Mouse (Mus musculus): ENCODE data around the gene Eci2. TPM values are rescaled to one million over a fixed set of nuclear protein-coding genes. Genes with fewer than 3 reads are reported as not detected.
"Not testable (repeated sequence)": the region's sequence is repeated elsewhere in the genome, so short reads cannot be mapped to it uniquely, and the experiment has no call there.

Gene Eci2
- polyA plus RNA-seq, 1 experiment from 2014 or later = 135 TPM

GRCm38 (mm10) chr13:35030979-35031683 lies 4.2 kb upstream of the Eci2 start:
- Histone ChIP-seq H3K9me3 (replicated peaks) (no peaks in the 10 kb centered on the region), H3K36me3 (no peaks in the 10 kb centered on the region), H3K27ac (no peak overlapping the region), H3K4me2 (no peak overlapping the region), H3K4me3 (no peak overlapping the region), H3K27me3 (no peaks in the 10 kb centered on the region), H3K4me1 (replicated peaks) (peaks cover 2% of the 10 kb centered on the region; the same call in 1 of the 2 replicates), H3K9ac (no peak overlapping the region)
- 67% methylated on average over 7 of the region's 7 CpGs for WGBS
- ATAC-seq (replicated peaks; ENCODE audit: insufficient number of reproducible peaks, insufficient read depth, low FRiP score, low read depth) = no peak

- no peak overlapping the region for H3K27ac ChIP-seq
- H3K9ac ChIP-seq = no peak overlapping the region
- no peaks in the 10 kb centered on the region for H3K9me3 ChIP-seq (replicated peaks)
- H3K27me3 ChIP-seq = no peaks in the 10 kb centered on the region
- no peak overlapping the region for H3K4me2 ChIP-seq
- 79% methylated on average over 3 of the region's 3 CpGs for WGBS
- no peak for ATAC-seq (replicated peaks; ENCODE audit: insufficient number of reproducible peaks, insufficient read depth, low FRiP score, low read depth)
- no peaks in the 10 kb centered on the region for H3K36me3 ChIP-seq
- H3K4me1 ChIP-seq (replicated peaks) = peaks cover 2% of the 10 kb centered on the region; the same call in 1 of the 2 replicates
- H3K4me3 ChIP-seq = no peak overlapping the region
These were observed 1.5 kb upstream of the Eci2 start for GRCm38 (mm10) chr13:35028365-35028764.

GRCm38 (mm10) chr13:35023401-35023800 lies 3.5 kb downstream of the Eci2 start:
- H3K36me3 ChIP-seq; H3K27ac ChIP-seq; H3K27me3 ChIP-seq; H3K9ac ChIP-seq; H3K4me3 ChIP-seq; ATAC-seq (replicated peaks; ENCODE audit: insufficient number of reproducible peaks, insufficient read depth, low FRiP score, low read depth); H3K4me2 ChIP-seq; H3K4me1 ChIP-seq (replicated peaks); H3K9me3 ChIP-seq (replicated peaks): not testable (repeated sequence)
- WGBS = 68% methylated on average over 1 of the region's 1 CpGs

- no peaks in the 10 kb centered on the region for H3K9me3 ChIP-seq (replicated peaks)
- H3K4me3 ChIP-seq = no peak overlapping the region
- H3K4me2 ChIP-seq = no peak overlapping the region
- no peaks in the 10 kb centered on the region for H3K27me3 ChIP-seq
- no peaks in the 10 kb centered on the region for H3K36me3 ChIP-seq
- H3K27ac ChIP-seq = no peak overlapping the region
- WGBS = 63% methylated on average over 3 of the region's 3 CpGs
- H3K9ac ChIP-seq = no peak overlapping the region
- no peak for ATAC-seq (replicated peaks; ENCODE audit: insufficient number of reproducible peaks, insufficient read depth, low FRiP score, low read depth)
- H3K4me1 ChIP-seq (replicated peaks) = no peaks in the 10 kb centered on the region
These were observed 6.5 kb downstream of the Eci2 start for GRCm38 (mm10) chr13:35020383-35020782.

GRCm38 (mm10) chr13:35018866-35019536 lies 7.9 kb downstream of the Eci2 start:
- 58% methylated on average over 7 of the region's 7 CpGs for WGBS
- H3K4me3 ChIP-seq = no peak overlapping the region
- no peak overlapping the region for H3K9ac ChIP-seq
- H3K9me3 ChIP-seq (replicated peaks) = no peaks in the 10 kb centered on the region
- no peak overlapping the region for H3K27ac ChIP-seq
- ATAC-seq (replicated peaks; ENCODE audit: insufficient number of reproducible peaks, insufficient read depth, low FRiP score, low read depth) = no peak
- H3K4me2 ChIP-seq = no peak overlapping the region
- no peaks in the 10 kb centered on the region for H3K4me1 ChIP-seq (replicated peaks)
- no peaks in the 10 kb centered on the region for H3K27me3 ChIP-seq
- no peaks in the 10 kb centered on the region for H3K36me3 ChIP-seq

GRCm38 (mm10) chr13:35017392-35017791 lies 9.5 kb downstream of the Eci2 start:
- no peaks in the 10 kb centered on the region for H3K4me1 ChIP-seq (replicated peaks)
- no peak for ATAC-seq (replicated peaks; ENCODE audit: insufficient number of reproducible peaks, insufficient read depth, low FRiP score, low read depth)
- WGBS = 81% methylated on average over 6 of the region's 6 CpGs

GRCm38 (mm10) chr13:35016067-35016466 lies 10.8 kb downstream of the Eci2 start:
- H3K36me3 ChIP-seq = no peaks in the 10 kb centered on the region
- no peak for ATAC-seq (replicated peaks; ENCODE audit: insufficient number of reproducible peaks, insufficient read depth, low FRiP score, low read depth)
- no peak overlapping the region for H3K9ac ChIP-seq
- no peak overlapping the region for H3K4me3 ChIP-seq
- WGBS = 95% methylated on average over 1 of the region's 1 CpGs
- no peaks in the 10 kb centered on the region for H3K27me3 ChIP-seq
- H3K27ac ChIP-seq = no peak overlapping the region
- H3K4me1 ChIP-seq (replicated peaks) = no peaks in the 10 kb centered on the region
- no peak overlapping the region for H3K4me2 ChIP-seq
- no peaks in the 10 kb centered on the region for H3K9me3 ChIP-seq (replicated peaks)

More at GRCm38 (mm10) chr13:35017392-35017791, 9.5 kb downstream of the Eci2 start:
- no peak overlapping the region for H3K9ac ChIP-seq
- H3K36me3 ChIP-seq = no peaks in the 10 kb centered on the region
- H3K9me3 ChIP-seq (replicated peaks) = no peaks in the 10 kb centered on the region
- H3K4me3 ChIP-seq = no peak overlapping the region
- H3K27ac ChIP-seq = no peak overlapping the region
- no peak overlapping the region for H3K4me2 ChIP-seq
- H3K27me3 ChIP-seq = no peaks in the 10 kb centered on the region

GRCm38 (mm10) chr13:34995925-34996324 lies 31.0 kb downstream of the Eci2 start:
- Histone ChIP-seq H3K9ac (no peak overlapping the region), H3K4me1 (replicated peaks) (peaks cover 16% of the 10 kb centered on the region), H3K27me3 (no peaks in the 10 kb centered on the region), H3K9me3 (replicated peaks) (no peaks in the 10 kb centered on the region), H3K27ac (no peak overlapping the region), H3K36me3 (no peaks in the 10 kb centered on the region), H3K4me3 (no peak overlapping the region), H3K4me2 (no peak overlapping the region)
- WGBS = 45% methylated on average over 2 of the region's 2 CpGs
- ATAC-seq (replicated peaks; ENCODE audit: insufficient number of reproducible peaks, insufficient read depth, low FRiP score, low read depth) = no peak

GRCm38 (mm10) chr13:34993983-34994811 lies 32.7 kb downstream of the Eci2 start:
- Histone ChIP-seq H3K9ac (peak overlapping the region; percentile 79), H3K9me3 (replicated peaks) (no peaks in the 10 kb centered on the region), H3K4me3 (peak overlapping the region; percentile 64), H3K36me3 (peaks cover 13% of the 10 kb centered on the region), H3K27ac (peak overlapping the region; percentile 90), H3K4me2 (peak overlapping the region; percentile 76), H3K27me3 (no peaks in the 10 kb centered on the region), H3K4me1 (replicated peaks) (peaks cover 16% of the 10 kb centered on the region)
- peak; percentile 98 for ATAC-seq (replicated peaks; ENCODE audit: insufficient number of reproducible peaks, insufficient read depth, low FRiP score, low read depth)
- WGBS = 2% methylated on average over 33 of the region's 33 CpGs

GRCm38 (mm10) chr13:34993595-34993982 lies 33.3 kb downstream of the Eci2 start:
- Histone ChIP-seq H3K27me3 (no peaks in the 10 kb centered on the region), H3K4me2 (peak overlapping the region; percentile 76), H3K4me3 (peak overlapping the region; percentile 64), H3K9me3 (replicated peaks) (no peaks in the 10 kb centered on the region), H3K36me3 (peaks cover 18% of the 10 kb centered on the region), H3K27ac (peak overlapping the region; percentile 90), H3K9ac (peak overlapping the region; percentile 79), H3K4me1 (replicated peaks) (peaks cover 16% of the 10 kb centered on the region)
- ATAC-seq (replicated peaks; ENCODE audit: insufficient number of reproducible peaks, insufficient read depth, low FRiP score, low read depth) = peak; percentile 54
- WGBS = under 1% methylated on average over 22 of the region's 22 CpGs

- Histone ChIP-seq H3K27me3 (no peaks in the 10 kb centered on the region), H3K9ac (peak overlapping the region; percentile 79), H3K9me3 (replicated peaks) (no peaks in the 10 kb centered on the region), H3K4me1 (replicated peaks) (peaks cover 16% of the 10 kb centered on the region), H3K27ac (peak overlapping the region; percentile 90; the same call in 1 of the 2 replicates), H3K36me3 (peaks cover 23% of the 10 kb centered on the region), H3K4me3 (peak overlapping the region; percentile 64), H3K4me2 (peak overlapping the region; percentile 76)
- 77% methylated on average over 4 of the region's 4 CpGs for WGBS
- no peak for ATAC-seq (replicated peaks; ENCODE audit: insufficient number of reproducible peaks, insufficient read depth, low FRiP score, low read depth)
These were observed 33.8 kb downstream of the Eci2 start for GRCm38 (mm10) chr13:34993085-34993484.

All from heart, embryonic 15.5 days (tissue).